Mouse (Mus musculus): Measurements from ENCODE around the gene Aco1. TPM values are rescaled to one million over a fixed set of nuclear protein-coding genes. Genes with fewer than 3 reads are reported as not detected.
A peak's percentile ranks its signal among the peaks of the same experiment; 100 is the strongest.

Aco1 gene
- polyA plus RNA-seq, 1 experiment from 2014 or later: 46.2 TPM

DNA sequence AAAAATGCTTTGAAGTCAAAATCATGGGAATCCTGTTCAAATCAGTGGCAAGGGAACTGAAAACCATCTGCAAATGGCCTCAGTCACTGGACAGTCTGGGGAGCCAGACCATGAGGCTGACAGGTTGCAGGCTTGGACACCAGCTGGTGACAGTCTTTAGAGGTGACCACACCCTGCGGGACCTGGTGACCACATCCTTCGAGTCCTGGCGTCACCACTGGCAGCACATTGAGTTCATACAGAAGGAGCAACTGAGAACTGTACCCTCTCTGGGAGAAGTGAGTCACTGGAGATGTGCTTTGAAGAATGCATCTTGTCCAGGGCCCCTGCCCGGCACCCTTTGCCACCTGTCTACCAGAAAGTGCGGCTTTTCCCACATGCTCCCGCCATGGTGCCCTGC lies 86.8 kb downstream of the Aco1 start:
- no peaks in the 10 kb centered on the region for H3K36me3 ChIP-seq
- no peaks in the 10 kb centered on the region for H3K4me1 ChIP-seq
- 89% methylated on average over 6 of the region's 6 CpGs for WGBS
- H3K27ac ChIP-seq: no peak overlapping the region
- H3K27me3 ChIP-seq (ENCODE audit: low read depth, poor library complexity, severe bottlenecking): no peaks in the 10 kb centered on the region
- H3K4me3 ChIP-seq: no peak overlapping the region
- no peak for DNase-seq (ENCODE audit: low spot score)
- no peaks in the 10 kb centered on the region for H3K9me3 ChIP-seq (replicated peaks)

DNA sequence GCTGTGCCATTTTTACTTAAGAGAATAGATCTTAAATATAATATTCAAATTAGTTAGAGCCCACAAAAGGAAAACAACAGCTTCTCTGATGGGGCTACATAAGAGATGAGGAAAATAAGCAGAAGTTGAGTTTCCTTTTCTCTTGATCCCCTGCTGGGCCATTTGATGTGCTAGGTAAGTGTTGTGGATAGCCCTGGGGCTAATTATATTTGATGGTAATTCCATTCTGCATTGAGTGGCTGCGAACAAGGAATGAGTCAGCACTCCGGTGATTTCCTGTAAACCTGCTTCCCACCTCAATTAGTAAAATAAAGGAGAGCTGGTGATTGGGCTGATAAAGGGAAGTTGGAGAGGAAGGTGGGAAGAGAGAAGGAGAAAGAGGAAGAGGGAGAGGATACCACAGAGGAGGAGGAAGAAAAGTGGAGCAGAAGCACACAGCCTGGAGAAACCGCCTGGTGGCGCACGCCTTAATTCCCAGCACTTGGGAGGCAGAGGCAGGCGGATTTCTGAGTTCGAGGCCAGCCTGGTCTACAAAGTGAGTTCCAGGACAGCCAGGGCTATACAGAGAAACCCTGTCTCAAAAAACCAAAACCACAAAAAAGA lies 90.3 kb downstream of the Aco1 start:
- H3K27ac ChIP-seq: no peak overlapping the region
- WGBS: 90% methylated on average over 7 of the region's 7 CpGs
- H3K9me3 ChIP-seq (replicated peaks): no peaks in the 10 kb centered on the region
- no peak for DNase-seq (ENCODE audit: low spot score)
- H3K27me3 ChIP-seq (ENCODE audit: low read depth, poor library complexity, severe bottlenecking): no peaks in the 10 kb centered on the region
- no peak overlapping the region for H3K4me3 ChIP-seq
- H3K36me3 ChIP-seq: no peaks in the 10 kb centered on the region
- H3K4me1 ChIP-seq: no peaks in the 10 kb centered on the region

DNA sequence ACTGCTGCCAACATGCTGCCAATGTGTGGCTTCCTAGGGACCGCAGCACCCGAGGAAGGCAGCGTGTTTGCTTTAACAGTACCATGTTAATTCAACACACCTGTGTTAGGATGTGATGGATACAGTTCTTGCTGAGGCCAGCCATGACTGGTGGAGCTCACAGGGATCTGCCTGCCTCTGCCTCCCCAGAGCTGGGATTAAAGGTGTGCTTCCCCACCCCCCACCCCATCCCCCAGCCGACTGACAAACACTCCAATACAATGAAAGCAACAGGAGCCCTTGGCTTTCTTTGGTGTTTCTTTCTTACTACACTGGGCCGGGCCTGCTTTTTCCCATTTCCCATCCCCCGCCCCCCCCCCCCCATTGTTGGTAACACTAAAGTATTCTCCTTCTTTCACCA lies 91.4 kb downstream of the Aco1 start:
- no peak for DNase-seq (ENCODE audit: low spot score)
- 88% methylated on average over 6 of the region's 6 CpGs for WGBS
- peaks cover 10% of the 10 kb centered on the region for H3K4me1 ChIP-seq
- no peaks in the 10 kb centered on the region for H3K36me3 ChIP-seq
- no peak overlapping the region for H3K4me3 ChIP-seq
- no peaks in the 10 kb centered on the region for H3K27me3 ChIP-seq (ENCODE audit: low read depth, poor library complexity, severe bottlenecking)
- no peak overlapping the region for H3K27ac ChIP-seq
- H3K9me3 ChIP-seq (replicated peaks): no peaks in the 10 kb centered on the region

DNA sequence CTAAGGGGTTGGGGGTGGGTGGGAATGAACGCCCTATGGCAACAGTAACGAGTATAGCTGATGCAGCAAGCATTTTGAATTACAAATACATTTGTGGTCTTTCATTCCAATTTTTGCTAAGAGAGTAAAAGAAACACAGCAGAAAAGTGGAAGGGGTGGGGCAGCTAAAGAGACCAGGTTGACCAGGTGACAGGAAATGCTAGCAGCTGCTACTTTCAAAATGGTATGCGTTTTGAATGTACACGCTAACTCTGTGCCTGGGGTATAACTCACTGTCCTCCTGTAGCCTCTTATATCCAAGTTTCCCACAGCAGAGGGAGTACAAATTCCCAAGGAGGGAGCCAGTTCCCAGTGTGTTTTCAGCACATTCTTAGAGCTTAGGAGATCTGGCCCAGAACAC lies 93.9 kb downstream of the Aco1 start:
- Histone ChIP-seq H3K9me3 (replicated peaks) (no peaks in the 10 kb centered on the region), H3K4me1 (peaks cover 17% of the 10 kb centered on the region), H3K27ac (no peak overlapping the region), H3K4me3 (no peak overlapping the region), H3K36me3 (no peaks in the 10 kb centered on the region), H3K27me3 (ENCODE audit: low read depth, poor library complexity, severe bottlenecking) (no peaks in the 10 kb centered on the region)
- DNase-seq (ENCODE audit: low spot score): no peak
- WGBS: 93% methylated on average over 4 of the region's 4 CpGs

DNA sequence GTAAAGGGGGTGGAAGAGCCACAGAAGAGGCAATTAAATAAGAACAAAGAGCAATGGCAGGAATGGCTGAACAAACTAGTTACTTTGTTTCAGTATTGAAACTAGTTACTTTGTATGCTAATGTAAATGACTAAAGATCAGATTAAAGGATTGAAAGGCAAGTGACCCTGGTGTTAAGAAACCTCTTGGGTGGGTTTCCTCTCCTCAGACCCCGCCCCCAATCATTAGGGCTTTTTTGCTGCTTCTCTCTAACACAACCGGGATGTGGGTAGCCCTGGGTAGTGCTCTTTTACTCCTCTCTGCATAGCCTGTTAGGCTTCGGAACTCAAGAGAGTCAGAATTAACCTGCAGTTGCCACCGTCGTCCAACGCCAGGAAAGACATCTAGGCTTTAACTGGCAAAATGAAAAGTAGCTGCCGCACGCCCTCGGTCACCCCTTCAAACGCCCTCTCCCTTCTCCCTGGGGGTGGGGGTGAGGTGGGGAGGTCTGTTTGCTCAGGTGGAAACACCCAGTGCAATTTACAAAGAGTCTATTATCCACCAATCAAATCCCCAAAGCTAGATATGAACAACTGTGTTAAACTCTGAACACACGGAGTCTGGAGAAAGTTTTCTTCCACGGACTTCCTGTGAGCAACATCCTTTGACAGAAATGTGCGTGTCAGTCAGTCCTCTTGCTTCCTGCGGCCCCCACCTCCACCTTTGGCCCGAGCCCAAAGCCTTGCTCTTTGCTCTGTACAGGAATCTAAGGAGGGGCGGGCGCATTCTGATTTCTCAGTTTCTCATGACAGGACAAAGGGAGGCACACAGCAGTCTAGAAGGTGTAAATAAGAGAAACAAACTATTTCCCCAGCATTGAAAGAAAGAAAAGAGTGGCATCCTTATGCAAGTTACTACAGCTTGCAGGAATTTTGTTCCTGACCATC lies 95.9 kb downstream of the Aco1 start:
- WGBS: 5% methylated on average over 17 of the region's 17 CpGs
- Histone ChIP-seq H3K4me3 (peak overlapping the region; percentile 63), H3K9me3 (replicated peaks) (no peaks in the 10 kb centered on the region), H3K27me3 (ENCODE audit: low read depth, poor library complexity, severe bottlenecking) (no peaks in the 10 kb centered on the region), H3K36me3 (no peaks in the 10 kb centered on the region), H3K27ac (peak overlapping the region; percentile 70; the same call in 1 of the 2 replicates), H3K4me1 (peaks cover 17% of the 10 kb centered on the region)
- DNase-seq (ENCODE audit: low spot score): peak; percentile 41

DNA sequence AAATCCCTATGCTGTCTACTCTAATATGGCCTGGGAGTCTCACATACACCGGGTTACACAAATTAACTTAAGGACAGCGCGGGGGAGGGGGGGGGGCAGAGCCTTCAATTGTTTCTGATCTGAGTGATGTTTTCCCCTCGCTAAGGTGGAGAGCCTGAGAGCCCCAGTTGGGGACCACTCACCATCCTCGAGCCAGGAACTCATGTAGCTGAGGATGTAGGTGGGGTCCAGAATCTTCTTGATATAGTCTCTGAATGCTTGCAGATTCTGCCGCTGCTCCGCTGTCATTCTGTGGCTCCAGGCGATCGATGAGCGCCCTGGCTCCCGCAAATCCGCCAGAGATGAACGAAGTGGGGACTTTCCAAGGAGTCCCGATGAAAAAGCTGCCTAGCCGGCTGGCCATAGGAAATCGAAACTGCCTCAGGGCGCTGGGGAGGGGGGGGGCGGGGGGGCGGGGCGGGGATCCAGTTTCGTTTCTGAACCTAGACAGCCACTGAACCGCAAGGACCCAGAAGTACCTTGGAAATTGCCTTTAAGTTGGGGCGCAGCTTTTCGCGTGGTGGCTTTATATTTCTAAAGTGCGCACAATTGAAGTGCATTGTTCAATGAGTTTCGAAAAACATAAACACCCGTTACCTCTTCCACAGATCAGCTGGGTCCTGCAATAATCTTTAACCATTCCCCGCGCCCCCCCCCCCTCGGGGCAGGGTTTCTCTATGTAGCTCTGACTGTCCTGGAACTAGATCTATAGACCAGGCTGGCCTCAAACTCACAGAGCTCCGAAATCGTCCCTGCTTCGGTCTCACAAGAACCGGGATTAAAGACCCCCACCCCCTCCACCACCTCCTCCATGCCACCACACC lies 96.8 kb downstream of the Aco1 start, which contains the start of gene Ddx58:
TSS of gene Ddx58 (minus strand) at position 420 of the 863 bp plus-strand sequence.
- Histone ChIP-seq H3K4me3 (peak within 1 kb of the TSS; percentile 63), H3K4me1 (peaks cover 17% of the 10 kb centered on the region), H3K36me3 (no peaks in the 10 kb centered on the region), H3K27ac (peak within 1 kb of the TSS; percentile 70), H3K27me3 (ENCODE audit: low read depth, poor library complexity, severe bottlenecking) (no peaks in the 10 kb centered on the region), H3K9me3 (replicated peaks) (no peaks in the 10 kb centered on the region)
- WGBS: 3% methylated on average over 35 of the region's 35 CpGs
- DNase-seq (ENCODE audit: low spot score): peak; percentile 73

DNA sequence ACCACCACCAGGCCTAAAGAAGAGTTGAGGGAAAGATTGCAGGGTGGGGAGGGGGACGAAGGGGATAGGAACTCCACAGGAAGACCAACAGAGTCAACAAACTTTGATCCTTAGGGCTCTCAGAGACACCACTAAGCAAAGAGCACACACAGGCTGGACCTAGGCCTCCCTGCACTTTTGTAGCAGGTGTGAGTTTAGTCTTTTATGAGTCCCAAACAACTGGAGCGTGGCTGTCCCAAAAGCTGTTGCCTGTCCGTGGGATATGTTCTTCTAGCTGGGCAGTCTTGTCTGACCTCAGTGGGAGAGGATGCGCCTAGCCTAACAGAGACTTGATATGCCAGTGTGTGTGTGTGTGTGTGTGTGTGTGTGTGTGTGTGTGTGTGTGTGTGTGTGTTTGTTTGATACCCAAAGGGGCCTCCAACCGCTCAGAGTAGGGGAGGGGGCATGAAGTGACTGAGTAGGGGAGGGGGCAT lies 97.4 kb downstream of the Aco1 start:
- Histone ChIP-seq H3K27ac (0 out of 2 replicates have a peak overlapping the region, but pooled peaks have one; percentile 70), H3K36me3 (no peaks in the 10 kb centered on the region), H3K4me3 (peak overlapping the region; percentile 63), H3K27me3 (ENCODE audit: low read depth, poor library complexity, severe bottlenecking) (no peaks in the 10 kb centered on the region), H3K9me3 (replicated peaks) (no peaks in the 10 kb centered on the region), H3K4me1 (peaks cover 17% of the 10 kb centered on the region)
- 36% methylated on average over 5 of the region's 5 CpGs for WGBS
- DNase-seq (ENCODE audit: low spot score): no peak

DNA sequence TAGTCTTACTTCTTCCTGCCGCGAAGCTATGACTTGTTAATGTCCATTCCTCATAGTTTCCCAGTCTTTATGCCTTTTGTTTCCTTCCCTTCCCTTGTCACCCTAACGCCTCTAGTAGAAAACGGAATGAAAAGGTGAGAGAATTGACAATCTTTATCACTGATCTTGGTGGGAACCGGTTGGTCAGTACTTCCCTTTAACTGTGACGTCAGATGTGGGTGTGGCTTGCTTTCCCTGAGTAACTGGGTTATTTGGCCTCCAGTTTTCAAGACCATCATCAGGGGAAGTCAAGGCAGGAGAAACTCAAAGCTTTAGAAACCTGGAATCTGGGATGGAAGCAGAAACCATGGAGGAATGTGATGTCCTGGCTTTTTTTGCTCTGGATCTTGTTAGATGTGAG lies 99.0 kb downstream of the Aco1 start:
- Histone ChIP-seq H3K9me3 (replicated peaks) (no peaks in the 10 kb centered on the region), H3K4me1 (peaks cover 17% of the 10 kb centered on the region), H3K27ac (no peak overlapping the region), H3K27me3 (ENCODE audit: low read depth, poor library complexity, severe bottlenecking) (no peaks in the 10 kb centered on the region), H3K4me3 (no peak overlapping the region), H3K36me3 (no peaks in the 10 kb centered on the region)
- DNase-seq (ENCODE audit: low spot score): no peak
- WGBS: 56% methylated on average over 6 of the region's 6 CpGs

DNA sequence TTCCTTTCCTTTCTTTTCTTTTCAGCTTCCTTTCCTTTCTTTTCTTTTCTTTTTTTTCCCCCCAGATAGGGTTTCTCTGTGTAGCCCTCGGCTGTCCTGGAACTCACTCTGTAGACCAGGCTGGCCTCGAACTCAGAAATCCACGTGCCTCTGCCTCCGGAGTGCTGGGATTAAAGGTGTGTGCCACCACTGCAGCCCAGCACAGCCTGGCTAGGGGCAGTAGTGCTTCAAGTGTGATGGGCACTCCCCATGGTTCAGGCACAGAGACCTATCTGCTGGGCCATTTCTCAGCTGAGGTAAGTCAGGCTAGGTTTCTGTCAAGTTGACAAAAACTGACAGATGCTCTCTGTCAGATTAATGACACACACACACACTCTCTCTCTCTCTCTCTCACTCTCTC lies 100.1 kb downstream of the Aco1 start:
- no peak overlapping the region for H3K4me3 ChIP-seq
- H3K27ac ChIP-seq: no peak overlapping the region
- 88% methylated on average over 4 of the region's 4 CpGs for WGBS
- H3K27me3 ChIP-seq (ENCODE audit: low read depth, poor library complexity, severe bottlenecking): no peaks in the 10 kb centered on the region
- no peak for DNase-seq (ENCODE audit: low spot score)
- H3K9me3 ChIP-seq (replicated peaks): no peaks in the 10 kb centered on the region
- peaks cover 17% of the 10 kb centered on the region for H3K4me1 ChIP-seq
- H3K36me3 ChIP-seq: no peaks in the 10 kb centered on the region

DNA sequence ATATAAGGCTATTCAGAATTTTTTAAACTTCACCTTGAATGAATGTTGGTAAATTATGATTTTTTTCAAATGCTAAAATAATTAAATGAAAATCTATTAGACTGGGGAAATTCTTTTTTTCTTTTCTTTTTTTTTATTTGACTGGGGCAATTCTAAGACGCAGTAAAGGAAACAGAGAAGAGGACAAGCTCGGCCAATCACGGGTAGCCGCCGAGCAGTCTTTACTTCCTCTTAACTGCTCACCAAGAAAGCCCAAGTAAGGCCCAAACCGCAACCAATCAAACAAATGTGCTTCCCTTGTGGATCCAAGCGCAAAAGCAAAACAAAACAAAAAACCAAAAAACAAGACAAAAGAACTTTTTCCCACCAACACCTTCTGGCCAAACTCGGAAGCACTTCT lies 101.2 kb downstream of the Aco1 start:
- no peaks in the 10 kb centered on the region for H3K9me3 ChIP-seq (replicated peaks)
- H3K4me1 ChIP-seq: peaks cover 10% of the 10 kb centered on the region
- no peaks in the 10 kb centered on the region for H3K27me3 ChIP-seq (ENCODE audit: low read depth, poor library complexity, severe bottlenecking)
- H3K36me3 ChIP-seq: no peaks in the 10 kb centered on the region
- no peak overlapping the region for H3K4me3 ChIP-seq
- H3K27ac ChIP-seq: no peak overlapping the region
- WGBS: 86% methylated on average over 8 of the region's 8 CpGs
- no peak for DNase-seq (ENCODE audit: low spot score)
